Mouse (Mus musculus) urinary bladder, postnatal 36 days (tissue): Measurements from ENCODE around the gene Efcc1.
"Not testable (repeated sequence)": the region's sequence is repeated elsewhere in the genome, so short reads cannot be mapped to it uniquely, and the experiment has no call there.

Experiments used
- DNase-seq, 2 experiments: peaks; one replicate each; pipeline ENCODE4 v3.0.0; 2022; ENCODE audit warnings: low spot score in 2 of 2, mixed read lengths in 1 of 2

Efcc1 gene

GRCm38 (mm10) chr6:87743281-87743680 is 12.6 kb downstream of the Efcc1 start:
- peak in 1 of 2 experiments; percentile 25 for DNase-seq

- DNase-seq, result no peak
These were observed 14.0 kb downstream of the Efcc1 start for GRCm38 (mm10) chr6:87744632-87745031.

DNA sequence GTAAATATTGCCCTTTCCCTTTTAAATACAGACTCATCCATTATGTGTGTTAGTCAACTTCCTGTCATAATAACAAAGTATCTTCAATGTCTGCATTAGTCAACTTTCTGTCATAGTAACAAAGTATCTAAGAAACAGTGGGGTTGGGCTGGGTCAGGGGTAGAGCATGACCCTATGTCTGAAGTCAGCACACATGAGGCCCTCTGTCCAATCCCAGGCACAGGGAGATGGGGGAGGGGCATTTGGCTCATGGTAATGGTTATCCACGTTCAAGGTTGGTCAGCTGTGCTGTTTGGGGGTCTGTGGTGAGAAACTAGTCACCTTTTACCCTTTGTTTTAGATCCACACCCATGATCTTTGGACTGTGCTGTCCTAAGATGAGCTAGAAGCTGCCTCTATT is 14.6 kb downstream of the Efcc1 start:
- DNase-seq, result no peak

- DNase-seq, result peak in 1 of 2 experiments; percentile 31
These were observed 15.4 kb downstream of the Efcc1 start for GRCm38 (mm10) chr6:87746059-87746458.

GRCm38 (mm10) chr6:87746849-87747248 is 16.2 kb downstream of the Efcc1 start:
- DNase-seq, result peak in 1 of 2 experiments; percentile 55

DNA sequence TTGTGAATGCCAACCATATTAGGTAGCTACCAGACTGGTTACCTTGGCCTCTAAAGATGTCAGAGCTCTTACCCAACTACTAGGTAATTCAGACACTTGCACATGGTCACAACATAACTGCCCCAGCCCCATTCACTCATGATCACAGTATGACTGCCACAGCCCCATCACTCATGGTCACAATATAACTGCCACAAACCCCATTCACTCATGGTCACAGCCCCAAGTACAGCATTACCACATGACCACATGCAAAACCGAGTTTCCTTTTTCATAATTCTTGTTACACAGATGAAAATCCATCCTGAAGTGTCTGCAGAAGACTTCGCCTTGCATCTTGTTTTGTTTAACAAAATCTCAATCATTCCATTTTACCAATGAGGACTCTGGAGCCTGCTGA is 17.4 kb downstream of the Efcc1 start:
- no peak for DNase-seq

GRCm38 (mm10) chr6:87748531-87748930 is 17.9 kb downstream of the Efcc1 start:
- DNase-seq, result no peak

DNA sequence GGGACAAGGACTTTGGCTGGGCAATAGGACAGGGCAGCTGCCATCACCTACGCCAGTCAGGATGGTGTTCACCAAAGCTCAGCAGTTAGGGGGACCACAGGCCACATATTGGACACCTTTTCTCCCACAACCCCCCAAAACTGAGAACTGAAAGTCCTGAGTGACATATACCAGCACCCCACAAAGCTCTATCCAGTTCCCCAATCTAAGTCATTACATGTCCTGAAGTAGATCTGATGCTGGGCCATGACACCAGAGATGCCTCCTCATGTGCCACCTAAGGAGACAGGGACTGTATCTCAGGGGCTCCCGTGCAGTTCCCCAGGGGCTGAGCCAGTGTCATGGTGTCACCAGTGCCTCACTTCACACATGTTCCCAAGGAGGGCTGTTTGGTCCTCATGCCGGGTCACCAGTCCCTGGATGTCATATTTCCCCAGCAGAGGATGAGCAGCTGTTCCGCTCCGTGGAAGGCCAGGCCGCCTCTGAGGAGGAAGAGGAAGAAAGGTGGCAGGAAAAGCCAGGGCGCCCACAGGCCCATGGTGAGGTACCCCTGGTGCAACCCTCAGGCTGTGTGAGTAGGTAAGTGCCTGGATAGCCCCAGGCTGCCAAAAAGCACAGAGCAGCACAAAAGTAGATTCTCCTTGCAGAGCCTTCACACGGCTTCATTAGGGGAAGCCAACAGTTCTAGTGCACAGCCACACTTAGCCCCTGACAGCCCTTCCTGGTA is 19.7 kb downstream of the Efcc1 start:
- no peak for DNase-seq

DNA sequence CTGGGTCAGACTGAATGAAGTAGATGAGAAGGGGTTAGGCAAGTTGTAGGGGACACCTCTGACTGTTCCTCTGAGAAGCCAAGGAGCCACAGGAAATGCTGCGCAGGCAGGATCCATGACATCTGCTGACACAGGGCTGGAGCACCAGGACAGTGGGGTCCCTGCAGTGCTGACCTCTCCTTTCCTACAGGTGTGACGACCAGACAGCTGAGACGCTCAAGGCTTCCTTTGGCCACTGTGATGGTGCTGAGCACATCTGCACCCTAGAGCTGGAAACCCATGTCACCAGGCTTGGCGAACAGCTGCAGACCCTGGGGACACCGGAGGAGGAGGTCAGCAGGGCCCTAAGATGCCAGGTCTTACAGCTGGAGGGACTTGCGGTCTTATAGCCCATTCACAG is 20.9 kb downstream of the Efcc1 start:
- DNase-seq, result no peak

DNA sequence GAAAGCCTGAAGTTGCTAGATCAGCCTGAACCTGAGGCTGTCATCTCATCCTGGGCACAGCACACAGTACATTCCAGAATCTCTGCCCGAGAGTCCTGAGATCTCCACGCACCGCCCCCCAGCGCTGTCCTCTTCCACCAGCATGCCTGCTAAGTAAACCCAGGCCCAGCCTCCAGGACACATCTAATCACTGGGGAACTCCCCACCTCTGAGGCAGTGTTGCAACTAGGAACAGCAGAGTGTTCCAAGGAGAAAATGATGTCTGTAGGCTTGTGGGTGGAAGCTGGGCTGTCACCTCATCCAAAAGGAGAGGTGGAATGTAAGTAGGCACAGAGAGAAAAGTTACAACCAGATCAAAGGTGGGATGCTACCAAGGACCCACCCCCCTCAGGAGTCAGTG is 24.5 kb downstream of the Efcc1 start:
- no peak for DNase-seq

GRCm38 (mm10) chr6:87756896-87757295 is 26.2 kb downstream of the Efcc1 start:
- no peak for DNase-seq

DNA sequence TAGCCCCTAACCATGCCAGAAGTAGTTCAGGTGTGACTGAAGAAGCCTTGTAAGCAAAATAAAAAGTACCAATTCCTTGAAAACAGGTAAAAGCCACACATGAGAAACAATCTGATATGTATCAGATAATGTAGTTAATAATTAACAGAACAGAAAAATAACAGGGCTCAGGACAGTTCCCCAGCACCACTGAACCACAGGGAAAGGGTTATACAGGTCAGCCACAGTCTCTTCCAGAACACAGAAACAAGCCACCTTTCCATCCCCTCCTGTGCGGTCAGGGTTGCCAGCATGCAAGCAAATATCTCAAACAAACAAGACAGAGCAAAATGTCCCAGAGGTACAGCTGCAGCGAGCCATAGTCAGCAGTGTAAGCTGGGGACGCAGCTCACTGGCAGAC is 28.7 kb downstream of the Efcc1 start:
- DNase-seq, result no peak

GRCm38 (mm10) chr6:87759850-87760249 is 29.2 kb downstream of the Efcc1 start:
- no peak for DNase-seq

GRCm38 (mm10) chr6:87762161-87762560 is 31.5 kb downstream of the Efcc1 start:
- no peak for DNase-seq

DNA sequence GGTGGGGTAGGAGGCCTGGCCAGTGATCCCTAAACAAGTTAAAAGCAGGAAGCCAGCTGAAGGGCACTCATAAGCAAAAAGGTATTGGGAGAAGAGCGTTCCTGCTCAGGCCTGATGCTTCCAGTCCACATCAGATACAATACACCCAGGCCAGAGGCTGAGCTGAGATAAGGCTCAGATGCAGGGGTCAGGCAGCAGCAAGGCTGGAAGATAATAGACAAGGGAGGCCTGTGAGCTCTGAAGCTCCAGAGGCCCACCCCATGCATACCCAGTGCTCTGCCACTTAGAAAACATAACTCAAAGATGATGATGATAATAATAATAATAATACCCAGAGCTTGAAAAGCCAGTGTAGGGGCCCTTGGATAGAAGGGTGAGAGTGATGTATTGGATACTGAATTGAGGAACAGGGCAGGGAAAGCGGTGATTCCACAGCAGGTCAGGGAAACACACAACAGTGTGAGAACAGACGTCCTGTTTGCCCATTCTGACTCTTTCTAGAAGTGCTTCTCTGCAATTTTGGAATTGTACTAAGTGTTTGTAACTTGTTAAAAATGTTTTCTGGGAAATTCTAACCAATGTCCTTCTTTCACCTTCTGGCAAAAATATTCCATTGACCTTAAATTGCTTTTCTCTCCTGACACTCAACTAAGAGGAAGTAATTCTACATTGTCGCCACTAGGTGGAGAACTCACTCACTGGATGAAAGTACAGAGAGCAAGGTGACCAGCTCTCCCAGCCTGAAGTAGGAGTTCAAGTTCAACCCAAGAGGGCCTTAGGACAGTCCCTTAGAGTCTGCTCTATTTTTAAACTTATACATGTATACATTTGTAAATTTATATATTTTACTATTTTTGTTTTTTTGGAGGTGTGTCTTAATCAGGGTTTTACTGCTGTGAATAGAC is 33.0 kb downstream of the Efcc1 start:
- DNase-seq, result no peak

DNA sequence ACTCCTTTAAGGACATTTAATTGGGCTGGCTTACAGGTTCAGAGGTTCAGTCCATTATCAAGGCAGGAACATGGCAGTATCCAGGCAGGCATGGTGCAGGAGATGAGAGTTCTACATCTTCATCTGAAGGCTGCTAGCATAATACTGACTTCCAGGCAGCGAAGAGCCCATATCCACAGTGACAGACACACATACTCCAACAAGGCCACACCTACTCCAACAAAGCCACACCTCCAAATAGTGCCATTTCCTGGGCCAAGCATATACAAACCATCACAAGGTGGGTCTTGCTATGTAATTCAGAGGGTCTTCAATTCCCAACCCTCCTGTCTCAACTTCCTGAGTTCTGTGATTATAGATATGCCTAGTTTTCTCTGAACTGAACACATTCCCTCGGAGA is 33.6 kb downstream of the Efcc1 start:
- DNase-seq, result not testable (repeated sequence)

GRCm38 (mm10) chr6:87770626-87771025 is 40.0 kb downstream of the Efcc1 start:
- no peak for DNase-seq

- no peak for DNase-seq
These were observed 43.8 kb downstream of the Efcc1 start for GRCm38 (mm10) chr6:87774466-87774865.

- DNase-seq, result no peak
These were observed 44.2 kb downstream of the Efcc1 start for GRCm38 (mm10) chr6:87774909-87775308.

DNA sequence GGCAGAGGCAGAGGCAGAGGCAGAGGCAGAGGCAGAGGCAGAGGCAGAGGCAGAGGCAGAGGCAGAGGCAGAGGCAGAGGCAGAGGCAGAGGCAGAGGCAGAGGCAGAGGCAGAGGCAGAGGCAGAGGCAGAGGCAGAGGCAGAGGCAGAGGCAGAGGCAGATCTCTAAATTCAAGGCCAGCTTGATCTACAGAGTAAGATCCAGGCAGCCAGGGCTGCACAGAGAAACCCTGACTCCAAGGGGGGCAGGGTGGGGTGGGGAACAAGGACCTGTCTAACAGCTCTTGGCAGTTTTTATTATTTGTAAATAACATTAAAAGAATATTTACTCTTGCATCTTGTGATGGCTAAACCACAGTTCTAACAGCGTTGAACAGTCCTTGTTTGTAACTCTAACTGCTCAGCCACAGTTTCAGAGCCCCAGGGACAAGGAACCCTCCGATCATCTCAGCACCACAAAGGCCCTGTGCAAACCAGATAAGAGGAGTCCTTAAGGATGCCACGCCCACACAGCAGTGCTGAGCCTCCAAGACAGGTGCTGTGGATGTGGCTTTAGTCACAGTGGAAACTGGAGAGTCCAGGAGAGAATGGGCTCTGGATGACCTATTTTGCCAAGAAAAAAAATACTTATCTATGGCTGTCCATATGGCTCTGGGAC is 45.0 kb downstream of the Efcc1 start:
- no peak for DNase-seq

GRCm38 (mm10) chr6:87776663-87777062 is 46.0 kb downstream of the Efcc1 start:
- DNase-seq, result no peak

DNA sequence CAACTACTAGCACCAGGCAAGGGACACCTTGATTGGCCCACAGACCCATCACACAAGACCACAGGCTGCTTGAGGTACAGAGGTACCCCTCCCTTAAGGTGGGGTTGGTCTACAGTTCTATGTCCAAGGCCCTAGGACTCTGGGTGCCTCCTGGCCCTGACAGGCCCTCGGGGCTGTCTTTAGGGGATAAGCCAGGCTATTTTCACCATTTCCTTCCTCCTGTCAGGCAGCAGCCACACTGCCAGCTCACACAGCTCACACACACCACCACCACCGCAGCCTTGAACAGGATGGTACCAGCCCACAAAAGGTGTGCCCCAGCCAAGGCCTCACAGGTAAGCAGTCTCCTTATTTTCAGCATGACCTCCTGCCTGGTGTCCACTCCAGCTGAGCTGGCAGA is 47.2 kb downstream of the Efcc1 start, which contains the start of gene Gp9:
Gene Gp9, plus strand, starts transcription at position 231 of the 400 bp plus-strand sequence.
- no peak for DNase-seq
